Mouse (Mus musculus): ENCODE data around the gene Man2a1.

Gene Man2a1

GRCm38 (mm10) chr17:64628796-64629195, 28.3 kb downstream of the Man2a1 start:
- DNase-seq (ENCODE audit: low spot score in 2 of 2) = no peak

GRCm38 (mm10) chr17:64629486-64629885, 28.9 kb downstream of the Man2a1 start:
- DNase-seq (ENCODE audit: low spot score in 2 of 2) = no peak

- no peak for DNase-seq (ENCODE audit: low spot score in 2 of 2)
Observed at GRCm38 (mm10) chr17:64630506-64630905, 30.0 kb downstream of the Man2a1 start.

GRCm38 (mm10) chr17:64637868-64638537, 37.5 kb downstream of the Man2a1 start:
- DNase-seq (ENCODE audit: low spot score in 2 of 2) = no peak

GRCm38 (mm10) chr17:64641376-64641775, 40.8 kb downstream of the Man2a1 start:
- DNase-seq (ENCODE audit: low spot score in 2 of 2) = no peak

GRCm38 (mm10) chr17:64643644-64644043, 43.1 kb downstream of the Man2a1 start:
- DNase-seq (ENCODE audit: low spot score in 2 of 2) = no peak

GRCm38 (mm10) chr17:64644888-64645605, 44.5 kb downstream of the Man2a1 start:
- no peak for DNase-seq (ENCODE audit: low spot score in 2 of 2)

GRCm38 (mm10) chr17:64647396-64647795, 46.9 kb downstream of the Man2a1 start:
- DNase-seq (ENCODE audit: low spot score in 2 of 2) = no peak

GRCm38 (mm10) chr17:64650702-64651101, 50.2 kb downstream of the Man2a1 start:
- no peak for DNase-seq (ENCODE audit: low spot score in 2 of 2)

- DNase-seq (ENCODE audit: low spot score in 2 of 2) = no peak
Observed at GRCm38 (mm10) chr17:64653621-64654020, 53.1 kb downstream of the Man2a1 start.

- no peak for DNase-seq (ENCODE audit: low spot score in 2 of 2)
Observed at GRCm38 (mm10) chr17:64659682-64660081, 59.1 kb downstream of the Man2a1 start.

GRCm38 (mm10) chr17:64666518-64666917, 66.0 kb downstream of the Man2a1 start:
- DNase-seq (ENCODE audit: low spot score in 2 of 2) = peak in 1 of 2 experiments; percentile 39

- DNase-seq (ENCODE audit: low spot score in 2 of 2) = no peak
Observed at GRCm38 (mm10) chr17:64668504-64668903, 68.0 kb downstream of the Man2a1 start.

GRCm38 (mm10) chr17:64674401-64674800, 73.9 kb downstream of the Man2a1 start:
- DNase-seq (ENCODE audit: low spot score in 2 of 2) = no peak

- no peak for DNase-seq (ENCODE audit: low spot score in 2 of 2)
Observed at GRCm38 (mm10) chr17:64674980-64675379, 74.4 kb downstream of the Man2a1 start.

GRCm38 (mm10) chr17:64676735-64677469, 76.4 kb downstream of the Man2a1 start:
- DNase-seq (ENCODE audit: low spot score in 2 of 2) = no peak

- DNase-seq (ENCODE audit: low spot score in 2 of 2) = no peak
Observed at GRCm38 (mm10) chr17:64681461-64681860, 80.9 kb downstream of the Man2a1 start.

GRCm38 (mm10) chr17:64681927-64682326, 81.4 kb downstream of the Man2a1 start:
- no peak for DNase-seq (ENCODE audit: low spot score in 2 of 2)

- no peak for DNase-seq (ENCODE audit: low spot score in 2 of 2)
Observed at GRCm38 (mm10) chr17:64684088-64684487, 83.6 kb downstream of the Man2a1 start.

- DNase-seq (ENCODE audit: low spot score in 2 of 2) = no peak
Observed at GRCm38 (mm10) chr17:64685216-64685903, 84.8 kb downstream of the Man2a1 start.

- DNase-seq (ENCODE audit: low spot score in 2 of 2) = peak in 1 of 2 experiments; percentile 35
Observed at GRCm38 (mm10) chr17:64689614-64690013, 89.1 kb downstream of the Man2a1 start.

GRCm38 (mm10) chr17:64697277-64697831, 96.8 kb downstream of the Man2a1 start:
- no peak for DNase-seq (ENCODE audit: low spot score in 2 of 2)
